Mouse (Mus musculus) intestine, embryonic 16.5 days (tissue): ENCODE data around the gene Cldn6. TPM values are rescaled to one million over a fixed set of nuclear protein-coding genes. Genes with fewer than 3 reads are reported as not detected.

Source experiments
- ATAC-seq: fragments of 200-750 bp; cut with Nextera tagmentation; 2 replicates; pipeline ENCODE4 v1.8.0; 2017; ENCODE audit warnings: moderate TSS enrichment, moderate library complexity
- H3K27ac ChIP-seq: fragments of 300-500 bp; sonication (generic); 2 replicates; pipeline ENCODE4 v1.5.1; 2014; ENCODE audit warnings: mild to moderate bottlenecking, low read length
- H3K27me3 ChIP-seq: fragments of 300-500 bp; sonication (generic); replicated peaks from 2 replicates; pipeline ENCODE4 v1.6.1; 2014; ENCODE audit warnings: low read length, control low read depth, mixed read lengths; ENCODE audit not compliant: control insufficient read depth, insufficient read depth
- H3K36me3 ChIP-seq: fragments of 300-500 bp; sonication (generic); 2 replicates; pipeline ENCODE4 v1.6.1; 2014; ENCODE audit warnings: low read length, control low read depth; ENCODE audit not compliant: control insufficient read depth, insufficient read depth
- H3K4me1 ChIP-seq: fragments of 300-500 bp; sonication (generic); 2 replicates; pipeline ENCODE4 v1.6.1; 2014; ENCODE audit warnings: low read length, control low read depth, mixed read lengths; ENCODE audit not compliant: control insufficient read depth, insufficient read depth
- H3K4me2 ChIP-seq: fragments of 300-500 bp; sonication (generic); 2 replicates; pipeline ENCODE4 v1.6.1; 2014; ENCODE audit warnings: low read depth, low read length, control low read depth
- H3K4me3 ChIP-seq: fragments of 300-500 bp; sonication (generic); 2 replicates; pipeline ENCODE4 v1.5.1; 2014; ENCODE audit warnings: mild to moderate bottlenecking, low read length
- H3K9ac ChIP-seq: fragments of 300-500 bp; sonication (generic); 2 replicates; pipeline ENCODE4 v1.6.1; 2014; ENCODE audit warnings: low read depth, low read length
- H3K9me3 ChIP-seq: fragments of 300-500 bp; sonication (generic); 2 replicates; pipeline ENCODE4 v1.6.1; 2016; ENCODE audit warnings: low read length, control low read depth; ENCODE audit not compliant: control insufficient read depth
- WGBS: fragments of 180-500 bp; shearing (Covaris S2); extraction: QIAGEN DNeasy Blood & Tissue Kit; methylation state at CpG from one replicate; pipeline ENCODE4 v1.1.7; 2014; 5-methylcytosine and 5-hydroxymethylcytosine counted together
- polyA plus RNA-seq: library from polyadenylated mRNA; unstranded; fragments of >200 nt; fragmentation: Nextera tagmentation; extraction: Ambion mirVana; gene quantifications from 2 replicates; pipeline ENCODE4 v1.2.1, GENCODE M21; 2015

The Cldn6 gene
- polyA plus RNA-seq, 1 experiment from 2014 or later, result 23.3 TPM

GRCm38 (mm10) chr17:23658450-23658849 is 20.6 kb upstream of the Cldn6 start:
- Histone ChIP-seq H3K4me1 (no peaks in the 10 kb centered on the region), H3K36me3 (no peaks in the 10 kb centered on the region), H3K27me3 (peaks cover 13% of the 10 kb centered on the region), H3K9me3 (no peaks in the 10 kb centered on the region), H3K9ac (no peak overlapping the region), H3K4me3 (no peak overlapping the region), H3K4me2 (no peak overlapping the region), H3K27ac (no peak overlapping the region)
- no peak for ATAC-seq
- WGBS, result 81% methylated on average over 3 of the region's 3 CpGs

DNA sequence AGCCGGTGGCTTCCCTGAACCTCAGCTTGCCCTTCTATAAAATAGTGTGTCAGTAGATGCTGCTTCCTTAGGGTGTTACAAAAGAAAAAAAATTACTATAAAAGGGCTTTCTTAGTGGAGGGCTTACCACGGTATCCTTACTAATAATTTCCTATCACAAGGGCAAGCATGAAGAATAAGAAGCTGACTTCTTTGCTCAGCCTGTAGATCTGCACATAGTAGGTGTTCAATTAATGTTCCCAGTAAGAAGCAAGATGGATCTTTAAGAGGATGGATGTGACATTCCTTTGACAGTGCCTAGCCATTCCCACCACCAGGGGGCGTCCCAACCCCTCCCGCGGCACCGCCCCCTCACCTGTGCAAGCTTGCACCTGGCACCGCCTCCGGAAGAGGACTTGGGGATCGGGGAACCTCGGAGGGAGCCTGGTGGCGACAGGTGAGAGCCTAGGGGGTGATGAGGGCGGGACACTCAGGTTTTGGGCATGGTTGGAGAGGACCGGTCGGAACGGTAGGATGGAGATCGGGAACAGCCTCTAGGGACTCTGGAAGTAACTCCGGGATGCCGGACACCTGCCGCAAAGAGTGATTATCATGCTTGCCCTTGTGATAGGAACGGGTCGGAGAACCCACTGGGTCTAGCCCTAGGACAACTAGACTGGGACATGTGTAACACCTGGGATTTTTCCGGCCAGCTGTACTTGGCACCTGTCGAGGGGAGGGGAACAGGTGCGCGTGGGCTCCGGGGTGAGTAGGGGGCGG is 18.8 kb upstream of the Cldn6 start, which contains the start of gene Bicdl2:
Gene Bicdl2, plus strand, starts transcription at position 390 of the 759 bp plus-strand sequence.
- Histone ChIP-seq H3K9ac (peak within 1 kb of the TSS; percentile 41; the same call in 1 of the 2 replicates), H3K4me2 (peak within 1 kb of the TSS; percentile 63), H3K27ac (no peak within 1 kb of the TSS), H3K4me3 (peak within 1 kb of the TSS; percentile 48), H3K36me3 (no peaks in the 10 kb centered on the region), H3K4me1 (no peaks in the 10 kb centered on the region), H3K27me3 (peaks cover 13% of the 10 kb centered on the region), H3K9me3 (no peaks in the 10 kb centered on the region)
- peak; percentile 75 for ATAC-seq
- WGBS, result 5% methylated on average over 27 of the region's 27 CpGs

DNA sequence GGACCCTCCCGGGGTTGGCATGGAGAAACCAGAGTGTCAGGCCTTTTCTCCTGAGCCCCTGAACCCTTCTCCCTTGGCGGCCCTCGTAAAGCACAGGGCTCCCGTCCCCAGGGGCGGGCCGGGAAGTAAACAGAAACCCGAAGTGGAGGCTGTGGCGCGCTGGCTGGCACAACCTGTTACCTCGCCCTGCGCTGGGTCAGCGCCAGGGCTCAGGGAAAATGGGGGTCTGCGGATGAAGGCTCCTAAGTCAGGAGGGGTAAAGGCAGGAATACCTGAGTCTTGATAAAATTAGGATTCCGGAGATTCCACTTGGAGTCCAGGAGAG is 18.2 kb upstream of the Cldn6 start:
- peak; percentile 55 for ATAC-seq
- H3K4me2 ChIP-seq, result peak overlapping the region; percentile 63
- peaks cover 13% of the 10 kb centered on the region for H3K27me3 ChIP-seq
- H3K36me3 ChIP-seq, result no peaks in the 10 kb centered on the region
- peak overlapping the region; percentile 41; the same call in 1 of the 2 replicates for H3K9ac ChIP-seq
- H3K4me1 ChIP-seq, result no peaks in the 10 kb centered on the region
- peak overlapping the region; percentile 48 for H3K4me3 ChIP-seq
- H3K27ac ChIP-seq, result no peak overlapping the region
- WGBS, result 3% methylated on average over 14 of the region's 14 CpGs
- no peaks in the 10 kb centered on the region for H3K9me3 ChIP-seq

- Histone ChIP-seq H3K4me1 (no peaks in the 10 kb centered on the region), H3K4me3 (no peak overlapping the region), H3K9ac (no peak overlapping the region), H3K9me3 (no peaks in the 10 kb centered on the region), H3K27ac (no peak overlapping the region), H3K36me3 (no peaks in the 10 kb centered on the region), H3K27me3 (peaks cover 13% of the 10 kb centered on the region), H3K4me2 (no peak overlapping the region)
- WGBS, result 3% methylated on average over 9 of the region's 9 CpGs
- ATAC-seq, result no peak
Observed at GRCm38 (mm10) chr17:23661526-23661925, 17.5 kb upstream of the Cldn6 start.

DNA sequence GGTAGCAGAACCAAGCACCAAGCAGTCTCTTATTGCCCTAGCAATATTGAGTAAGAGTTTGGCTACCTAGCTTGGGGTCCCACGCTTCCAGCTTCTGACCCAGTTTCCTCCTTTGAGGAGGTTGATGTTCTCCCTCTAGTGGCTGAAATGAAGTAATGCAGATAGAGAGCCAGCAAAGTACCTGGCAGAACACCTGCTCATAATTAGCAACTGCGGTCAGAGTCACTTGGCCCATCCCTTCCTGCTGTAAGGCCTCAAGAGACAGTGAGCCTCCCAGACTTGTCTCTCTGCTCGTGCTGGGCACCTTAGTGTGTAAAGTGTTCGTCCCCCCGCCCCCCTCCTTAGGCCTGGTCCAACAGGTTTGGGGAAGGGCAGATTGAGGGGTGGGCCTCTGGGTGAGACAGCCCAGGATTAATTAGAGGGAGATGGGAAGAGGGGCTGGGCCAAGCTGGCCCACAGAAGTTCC is 14.5 kb upstream of the Cldn6 start:
- H3K4me1 ChIP-seq, result no peaks in the 10 kb centered on the region
- peaks cover 6% of the 10 kb centered on the region for H3K36me3 ChIP-seq
- no peak overlapping the region for H3K27ac ChIP-seq
- H3K4me3 ChIP-seq, result no peak overlapping the region
- H3K27me3 ChIP-seq, result peaks cover 13% of the 10 kb centered on the region
- H3K4me2 ChIP-seq, result no peak overlapping the region
- H3K9me3 ChIP-seq, result no peaks in the 10 kb centered on the region
- no peak overlapping the region for H3K9ac ChIP-seq
- WGBS, result 15% methylated on average over 5 of the region's 5 CpGs
- ATAC-seq, result peak; percentile 68

- H3K27me3 ChIP-seq, result peaks cover 9% of the 10 kb centered on the region
- no peaks in the 10 kb centered on the region for H3K9me3 ChIP-seq
- H3K9ac ChIP-seq, result no peak overlapping the region
- no peak overlapping the region for H3K27ac ChIP-seq
- H3K4me1 ChIP-seq, result no peaks in the 10 kb centered on the region
- 82% methylated on average over 14 of the region's 14 CpGs for WGBS
- no peak for ATAC-seq
- no peak overlapping the region for H3K4me3 ChIP-seq
- peaks cover 14% of the 10 kb centered on the region for H3K36me3 ChIP-seq
- no peak overlapping the region for H3K4me2 ChIP-seq
Observed at GRCm38 (mm10) chr17:23665511-23665910, 13.5 kb upstream of the Cldn6 start.

DNA sequence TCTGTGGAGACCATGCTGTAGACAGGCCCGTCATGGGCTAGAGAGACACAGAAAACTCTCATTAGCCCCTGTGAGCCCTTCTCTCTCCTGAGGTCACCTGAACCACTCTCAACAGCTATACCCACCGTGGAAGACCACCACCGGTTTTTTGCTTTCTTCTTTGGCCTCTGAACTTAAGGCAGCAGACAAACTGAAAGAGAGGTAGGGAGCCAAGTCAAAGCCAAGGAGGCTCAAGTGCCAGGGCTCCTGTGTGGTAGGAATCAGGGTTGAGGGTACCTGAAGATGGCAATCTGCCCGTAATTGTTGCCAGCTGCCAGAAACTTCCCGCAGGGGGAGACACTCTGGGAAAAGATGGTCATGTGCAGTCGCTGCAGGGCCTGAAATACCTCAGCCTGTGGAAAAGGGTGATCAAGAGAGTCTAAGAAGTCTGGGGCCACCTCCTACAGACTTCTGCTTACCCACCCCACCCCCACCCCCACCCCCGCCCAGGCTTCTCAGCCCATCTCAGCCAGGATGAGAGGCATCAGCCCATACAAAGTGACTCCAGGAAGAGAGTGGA is 8.5 kb upstream of the Cldn6 start:
- Histone ChIP-seq H3K27ac (no peak overlapping the region), H3K27me3 (no peaks in the 10 kb centered on the region), H3K4me3 (no peak overlapping the region), H3K36me3 (peaks cover 14% of the 10 kb centered on the region), H3K4me2 (no peak overlapping the region), H3K9ac (no peak overlapping the region), H3K4me1 (peaks cover 20% of the 10 kb centered on the region), H3K9me3 (no peaks in the 10 kb centered on the region)
- WGBS, result 91% methylated on average over 7 of the region's 7 CpGs
- no peak for ATAC-seq

- H3K4me1 ChIP-seq, result peaks cover 29% of the 10 kb centered on the region
Observed at GRCm38 (mm10) chr17:23671519-23671918, 7.5 kb upstream of the Cldn6 start.

GRCm38 (mm10) chr17:23672761-23673160 is 6.3 kb upstream of the Cldn6 start:
- H3K4me2 ChIP-seq, result peak overlapping the region; percentile 97
- 45% methylated on average over 3 of the region's 3 CpGs for WGBS
- H3K4me1 ChIP-seq, result peaks cover 35% of the 10 kb centered on the region
- no peaks in the 10 kb centered on the region for H3K9me3 ChIP-seq
- peak overlapping the region; percentile 81; the same call in 1 of the 2 replicates for H3K9ac ChIP-seq
- ATAC-seq, result no peak
- H3K36me3 ChIP-seq, result peaks cover 14% of the 10 kb centered on the region
- no peak overlapping the region for H3K27ac ChIP-seq
- no peaks in the 10 kb centered on the region for H3K27me3 ChIP-seq
- peak overlapping the region; percentile 81 for H3K4me3 ChIP-seq

More at GRCm38 (mm10) chr17:23671519-23671918, 7.5 kb upstream of the Cldn6 start:
- Histone ChIP-seq H3K27ac (no peak overlapping the region), H3K9me3 (no peaks in the 10 kb centered on the region), H3K27me3 (no peaks in the 10 kb centered on the region), H3K4me2 (no peak overlapping the region), H3K9ac (no peak overlapping the region), H3K4me3 (no peak overlapping the region), H3K36me3 (peaks cover 14% of the 10 kb centered on the region)
- no peak for ATAC-seq
- WGBS, result 93% methylated on average over 3 of the region's 3 CpGs
